Comparison of ENCODE assay signal across 20 mouse cellular contexts in genomic region chr3:83663716-83664115, GRCm38 (mm10).
"Had no signal": no experiment of that assay in that cellular context is flagged by ENCODE, and none has a peak within 500 bp of the region (broad histone marks: within the 10 kb centered on the region; RNA-seq: fewer than 3 reads in every experiment).

No protein-coding gene starts in this region.

- H3K9ac ChIP-seq: lung, embryonic 14.5 days; midbrain, embryonic 12.5 days; neural tube, embryonic 13.5 days; neural tube, embryonic 15.5 days; stomach, embryonic 15.5 days had no signal

- ATAC-seq: midbrain, embryonic 16.5 days had no signal

- H3K27ac ChIP-seq: midbrain, embryonic 10.5 days; midbrain, embryonic 12.5 days; neural tube, embryonic 13.5 days; neural tube, embryonic 15.5 days; stomach, embryonic 15.5 days; stomach, postnatal 0 days had no signal

- H3K36me3 ChIP-seq: midbrain, embryonic 10.5 days; midbrain, embryonic 12.5 days; neural tube, embryonic 13.5 days; neural tube, embryonic 15.5 days; stomach, embryonic 15.5 days had no signal

- H3K4me2 ChIP-seq: lung, embryonic 14.5 days; midbrain, embryonic 12.5 days; neural tube, embryonic 13.5 days; neural tube, embryonic 15.5 days; stomach, embryonic 15.5 days had no signal

- DNase-seq: lung, adult 18-20 months; lung, embryonic 14.5 days; lung, postnatal 10 days; lung, postnatal 4 days; midbrain, embryonic 14.5 days; retina, postnatal 1 day; right cerebral cortex, adult 18-20 months; right cerebral cortex, postnatal 25 days; right cerebral cortex, postnatal 4 days; thymus, adult 18-20 months; thymus, postnatal 14 days; thymus, postnatal 36 days had no signal

- H3K4me3 ChIP-seq: midbrain, embryonic 10.5 days; midbrain, embryonic 12.5 days; myocyte; neural tube, embryonic 13.5 days; neural tube, embryonic 15.5 days; stomach, embryonic 15.5 days had no signal

- H3K9me3 ChIP-seq: midbrain, embryonic 10.5 days; midbrain, embryonic 12.5 days; neural tube, embryonic 13.5 days; neural tube, embryonic 15.5 days; stomach, embryonic 15.5 days had no signal

- H3K4me1 ChIP-seq: midbrain, embryonic 10.5 days; midbrain, embryonic 12.5 days; neural tube, embryonic 13.5 days; neural tube, embryonic 15.5 days; stomach, embryonic 15.5 days had no signal

- H3K27me3 ChIP-seq: midbrain, embryonic 12.5 days; neural tube, embryonic 13.5 days; neural tube, embryonic 15.5 days; stomach, embryonic 15.5 days had no signal
